Mouse (Mus musculus): Measurements from ENCODE around the gene Msrb3.

GRCm38 (mm10) chr10:120903843-120904468 lies 5.1 kb upstream of the Msrb3 start:
- TF ChIP-seq CTCF (IDR thresholded peaks at IDR 0.05; ENCODE audit: low read depth, low read length) = no peak
- TF ChIP-seq TAL1 (conservative IDR thresholded peaks at IDR 0.05; ENCODE audit: low read depth, low read length) = no peak
- TF ChIP-seq POLR2AphosphoS5 (IDR thresholded peaks at IDR 0.05; ENCODE audit: insufficient replicate concordance, low read depth, low read length) = no peak

Data from G1E (cell line).